Mouse (Mus musculus): ENCODE data around the gene Plpp6. TPM values are rescaled to one million over a fixed set of nuclear protein-coding genes. Genes with fewer than 3 reads are reported as not detected.

Gene Plpp6
- polyA plus RNA-seq (2012; rRNA removed) = 14.2 and 14.8 TPM in 2 replicates

DNA sequence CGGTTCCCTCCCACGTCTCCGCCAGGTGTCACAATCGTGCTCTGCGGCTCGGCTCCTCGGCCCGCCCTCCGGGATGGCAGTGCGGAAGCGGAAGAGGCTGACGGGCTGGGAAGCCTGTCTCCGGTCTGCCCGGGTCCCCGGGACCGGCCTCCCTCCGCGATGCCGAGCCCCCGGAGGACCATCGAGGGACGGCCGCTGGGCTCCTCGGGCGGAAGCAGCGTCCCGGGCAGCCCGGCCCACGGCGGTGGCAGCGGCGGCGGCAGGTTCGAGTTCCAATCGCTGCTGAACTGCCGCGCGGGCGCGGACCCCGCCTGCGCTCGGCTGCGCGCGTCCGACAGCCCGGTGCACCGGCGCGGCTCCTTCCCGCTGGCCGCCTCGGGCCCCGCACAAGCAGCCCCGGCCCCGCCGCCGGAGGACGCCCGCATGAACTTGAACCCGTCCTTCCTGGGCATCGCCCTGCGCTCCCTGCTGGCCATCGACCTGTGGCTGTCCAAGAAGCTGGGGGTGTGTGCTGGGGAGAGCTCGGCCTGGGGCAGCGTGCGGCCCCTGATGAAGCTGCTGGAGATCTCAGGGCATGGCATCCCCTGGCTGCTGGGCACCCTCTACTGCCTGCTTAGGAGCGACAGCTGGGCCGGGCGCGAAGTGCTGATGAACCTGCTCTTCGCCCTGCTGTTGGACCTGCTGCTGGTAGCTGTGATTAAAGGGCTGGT, at the start of gene Plpp6:
Plpp6 (plus strand) TSS at position 112 of the 710 bp plus-strand sequence.
- Histone ChIP-seq H3K36me3 (ENCODE audit: control insufficient read depth, insufficient read depth, low read length) (no peaks in the 10 kb centered on the region), H3K4me1 (ENCODE audit: control insufficient read depth, insufficient read depth, low read length) (peaks cover 10% of the 10 kb centered on the region), H3K4me3 (ENCODE audit: insufficient read depth, low read depth, low read length) (peak within 1 kb of the TSS; percentile 60), H3K27me3 (replicated peaks; ENCODE audit: control insufficient read depth, insufficient read depth, low read length) (no peaks in the 10 kb centered on the region), H3K27ac (ENCODE audit: insufficient read depth, low read depth, low read length) (peak within 1 kb of the TSS; percentile 62)
- 1% methylated on average over 73 of the region's 73 CpGs for WGBS
- DNase-seq = peak; percentile 92
- TF ChIP-seq CTCF (conservative IDR thresholded peaks at IDR 0.05; ENCODE audit: insufficient read depth, insufficient read length, low read depth, low read length) (peak; percentile 60), POLR2A (IDR thresholded peaks at IDR 0.05; ENCODE audit: low read depth, low read length) (peak; percentile 23)

- TF ChIP-seq POLR2A (IDR thresholded peaks at IDR 0.05; ENCODE audit: low read depth, low read length) (no peak), CTCF (conservative IDR thresholded peaks at IDR 0.05; ENCODE audit: insufficient read depth, insufficient read length, low read depth, low read length) (no peak)
- DNase-seq = no peak
- Histone ChIP-seq H3K36me3 (ENCODE audit: control insufficient read depth, insufficient read depth, low read length) (peaks cover 2% of the 10 kb centered on the region; the same call in 1 of the 2 replicates), H3K4me3 (ENCODE audit: insufficient read depth, low read depth, low read length) (no peak overlapping the region), H3K27me3 (replicated peaks; ENCODE audit: control insufficient read depth, insufficient read depth, low read length) (no peaks in the 10 kb centered on the region), H3K27ac (ENCODE audit: insufficient read depth, low read depth, low read length) (no peak overlapping the region), H3K4me1 (ENCODE audit: control insufficient read depth, insufficient read depth, low read length) (peaks cover 14% of the 10 kb centered on the region)
- 75% methylated on average over 6 of the region's 6 CpGs for WGBS
Observed at GRCm38 (mm10) chr19:28914598-28914997, 49.2 kb upstream of the Plpp6 start.

DNA sequence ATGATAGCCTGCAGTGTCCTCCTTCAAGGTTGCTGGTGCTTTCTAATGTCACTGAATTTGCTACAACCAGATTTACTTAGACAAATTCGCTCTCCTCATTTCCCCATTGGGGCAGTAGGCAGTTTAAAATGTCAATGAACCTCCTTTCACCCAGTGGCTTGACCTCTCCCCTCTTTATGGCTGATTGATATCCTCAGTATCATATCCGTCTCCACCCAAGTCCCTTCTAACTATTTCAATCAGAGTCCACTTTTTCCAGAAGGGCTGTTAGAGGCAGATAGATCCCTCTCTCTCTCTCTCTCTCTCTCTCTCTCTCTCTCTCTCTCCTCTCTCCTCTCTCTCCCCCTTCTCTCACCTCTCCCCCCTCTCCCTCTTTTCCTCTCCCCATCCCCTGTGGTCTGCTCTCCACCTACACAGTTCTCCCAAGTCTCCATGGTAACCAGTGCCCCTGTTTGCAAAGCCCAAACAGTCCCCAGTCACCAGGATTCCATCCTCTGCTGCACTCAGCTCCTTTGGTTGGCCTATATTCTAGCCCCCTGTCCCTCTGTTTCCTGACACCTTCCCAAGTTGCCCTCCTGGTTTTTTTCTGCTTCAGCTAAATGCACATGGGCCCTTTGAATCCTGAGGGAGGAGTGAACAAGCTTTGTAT, 48.0 kb upstream of the Plpp6 start:
- H3K27me3 ChIP-seq (replicated peaks; ENCODE audit: control insufficient read depth, insufficient read depth, low read length) = no peaks in the 10 kb centered on the region
- H3K4me1 ChIP-seq (ENCODE audit: control insufficient read depth, insufficient read depth, low read length) = peaks cover 14% of the 10 kb centered on the region
- 71% methylated on average over 2 of the region's 2 CpGs for WGBS

GRCm38 (mm10) chr19:28916492-28916891, 47.3 kb upstream of the Plpp6 start:
- H3K27me3 ChIP-seq (replicated peaks; ENCODE audit: control insufficient read depth, insufficient read depth, low read length) = no peaks in the 10 kb centered on the region
- WGBS = 26% methylated on average over 4 of the region's 4 CpGs
- H3K4me1 ChIP-seq (ENCODE audit: control insufficient read depth, insufficient read depth, low read length) = peaks cover 14% of the 10 kb centered on the region
- H3K4me3 ChIP-seq (ENCODE audit: insufficient read depth, low read depth, low read length) = no peak overlapping the region
- peak; percentile 76 for DNase-seq
- no peaks in the 10 kb centered on the region for H3K36me3 ChIP-seq (ENCODE audit: control insufficient read depth, insufficient read depth, low read length)
- peak overlapping the region; percentile 97 for H3K27ac ChIP-seq (ENCODE audit: insufficient read depth, low read depth, low read length)
- TF ChIP-seq POLR2A (IDR thresholded peaks at IDR 0.05; ENCODE audit: low read depth, low read length) = no peak
- no peak for TF ChIP-seq CTCF (conservative IDR thresholded peaks at IDR 0.05; ENCODE audit: insufficient read depth, insufficient read length, low read depth, low read length)

More for the DNA sequence above, 48.0 kb upstream of the Plpp6 start:
- Histone ChIP-seq H3K4me3 (ENCODE audit: insufficient read depth, low read depth, low read length) (no peak overlapping the region), H3K36me3 (ENCODE audit: control insufficient read depth, insufficient read depth, low read length) (no peaks in the 10 kb centered on the region), H3K27ac (ENCODE audit: insufficient read depth, low read depth, low read length) (peak overlapping the region; percentile 97)
- no peak for TF ChIP-seq POLR2A (IDR thresholded peaks at IDR 0.05; ENCODE audit: low read depth, low read length)
- no peak for TF ChIP-seq CTCF (conservative IDR thresholded peaks at IDR 0.05; ENCODE audit: insufficient read depth, insufficient read length, low read depth, low read length)
- peak; percentile 12 for DNase-seq

DNA sequence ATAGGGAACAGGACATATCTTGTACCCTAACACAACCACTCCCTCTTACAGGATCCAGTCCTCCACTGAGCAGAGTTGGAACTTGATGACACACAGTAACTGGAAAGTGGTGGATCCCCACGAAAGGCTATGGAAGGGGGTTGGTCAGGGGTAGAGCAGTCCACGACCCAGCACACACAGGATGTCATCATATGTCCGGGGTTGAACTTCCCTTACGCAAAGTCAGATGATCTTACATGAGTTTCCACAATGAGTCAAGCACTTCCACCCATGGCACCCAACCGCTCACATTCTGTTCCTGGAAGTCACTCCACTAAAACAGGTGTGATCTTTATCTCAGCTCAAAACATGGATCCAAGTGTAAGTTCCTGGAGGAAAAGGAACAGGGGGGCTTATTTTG, 45.9 kb upstream of the Plpp6 start:
- 0 out of 2 replicates have a peak overlapping the region, but pooled peaks have one; percentile 41 for H3K27ac ChIP-seq (ENCODE audit: insufficient read depth, low read depth, low read length)
- H3K36me3 ChIP-seq (ENCODE audit: control insufficient read depth, insufficient read depth, low read length) = no peaks in the 10 kb centered on the region
- TF ChIP-seq POLR2A (IDR thresholded peaks at IDR 0.05; ENCODE audit: low read depth, low read length) (no peak), CTCF (conservative IDR thresholded peaks at IDR 0.05; ENCODE audit: insufficient read depth, insufficient read length, low read depth, low read length) (no peak)
- no peak overlapping the region for H3K4me3 ChIP-seq (ENCODE audit: insufficient read depth, low read depth, low read length)
- H3K27me3 ChIP-seq (replicated peaks; ENCODE audit: control insufficient read depth, insufficient read depth, low read length) = no peaks in the 10 kb centered on the region
- WGBS = 73% methylated on average over 5 of the region's 5 CpGs
- peak; percentile 36 for DNase-seq
- peaks cover 14% of the 10 kb centered on the region for H3K4me1 ChIP-seq (ENCODE audit: control insufficient read depth, insufficient read depth, low read length)

DNA sequence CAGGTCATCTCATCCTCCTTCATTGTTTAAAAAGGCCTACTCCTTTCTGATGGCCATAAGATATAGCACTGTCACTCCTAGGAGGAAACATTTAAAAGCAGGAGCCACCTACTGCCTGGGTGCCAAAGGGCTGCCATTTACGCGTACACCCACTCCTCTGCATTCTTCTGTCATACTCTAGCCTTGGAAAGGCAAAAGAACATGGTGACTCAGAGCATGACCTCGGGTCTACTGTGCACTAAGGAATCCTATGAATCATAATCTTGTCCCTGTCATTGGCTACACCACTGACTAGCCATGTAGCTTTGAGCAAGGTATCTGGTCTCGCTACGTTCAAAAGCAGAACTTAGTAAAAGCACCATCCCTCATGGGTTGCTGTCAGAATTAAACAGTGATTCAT, 37.4 kb upstream of the Plpp6 start:
- no peak for DNase-seq

GRCm38 (mm10) chr19:28927396-28927795, 36.4 kb upstream of the Plpp6 start:
- H3K4me3 ChIP-seq (ENCODE audit: insufficient read depth, low read depth, low read length) = no peak overlapping the region
- H3K27me3 ChIP-seq (replicated peaks; ENCODE audit: control insufficient read depth, insufficient read depth, low read length) = no peaks in the 10 kb centered on the region
- peaks cover 9% of the 10 kb centered on the region; the same call in 1 of the 2 replicates for H3K4me1 ChIP-seq (ENCODE audit: control insufficient read depth, insufficient read depth, low read length)
- TF ChIP-seq CTCF (conservative IDR thresholded peaks at IDR 0.05; ENCODE audit: insufficient read depth, insufficient read length, low read depth, low read length) (no peak), POLR2A (IDR thresholded peaks at IDR 0.05; ENCODE audit: low read depth, low read length) (no peak)
- H3K36me3 ChIP-seq (ENCODE audit: control insufficient read depth, insufficient read depth, low read length) = peaks cover 1% of the 10 kb centered on the region; the same call in 1 of the 2 replicates
- DNase-seq = no peak
- H3K27ac ChIP-seq (ENCODE audit: insufficient read depth, low read depth, low read length) = no peak overlapping the region
- 62% methylated on average over 4 of the region's 4 CpGs for WGBS

More for the DNA sequence above, 37.4 kb upstream of the Plpp6 start:
- H3K4me1 ChIP-seq (ENCODE audit: control insufficient read depth, insufficient read depth, low read length) = peaks cover 9% of the 10 kb centered on the region; the same call in 1 of the 2 replicates
- TF ChIP-seq CTCF (conservative IDR thresholded peaks at IDR 0.05; ENCODE audit: insufficient read depth, insufficient read length, low read depth, low read length) = no peak
- no peak for TF ChIP-seq POLR2A (IDR thresholded peaks at IDR 0.05; ENCODE audit: low read depth, low read length)
- 90% methylated on average over 5 of the region's 5 CpGs for WGBS
- no peak overlapping the region for H3K4me3 ChIP-seq (ENCODE audit: insufficient read depth, low read depth, low read length)
- no peak overlapping the region for H3K27ac ChIP-seq (ENCODE audit: insufficient read depth, low read depth, low read length)
- no peaks in the 10 kb centered on the region for H3K27me3 ChIP-seq (replicated peaks; ENCODE audit: control insufficient read depth, insufficient read depth, low read length)
- peaks cover 1% of the 10 kb centered on the region; the same call in 1 of the 2 replicates for H3K36me3 ChIP-seq (ENCODE audit: control insufficient read depth, insufficient read depth, low read length)

Measured in kidney, adult 2 months (tissue).